Mouse (Mus musculus) MEL (cell line): Measurements from ENCODE around the gene Castor1. TPM values are rescaled to one million over a fixed set of nuclear protein-coding genes. Genes with fewer than 3 reads are reported as not detected.
A peak's percentile ranks its signal among the peaks of the same experiment; 100 is the strongest.

ENCODE experiments used
- DNase-seq: peaks from one replicate; pipeline ENCODE4 v3.0.0; 2011; ENCODE audit warnings: low read depth, low spot score
- H3K27ac ChIP-seq: 2 replicates; pipeline ENCODE4 v1.5.1; 2012; ENCODE audit warnings: low read depth, mild to moderate bottlenecking, control low read depth, low read length, moderate library complexity; ENCODE audit not compliant: control insufficient read depth
- H3K27me3 ChIP-seq, 2 experiments: fragments of 150-350 bp in 1 of 2; sonication (generic) in 1 of 2; 2 replicates each; pipeline ENCODE4 v1.6.1; 2012; ENCODE audit warnings: low read length in 2 of 2, mild to moderate bottlenecking in 2 of 2, improper control_type of control experiment in 1 of 2, moderate library complexity in 1 of 2; ENCODE audit not compliant: insufficient read depth in 2 of 2, control insufficient read depth in 1 of 2
- H3K36me3 ChIP-seq, 2 experiments: 2 replicates each; pipeline ENCODE4 v1.6.1; 2012 to 2014; ENCODE audit warnings: low read length in 2 of 2, improper control_type of control experiment in 1 of 2, inconsistent platforms in 1 of 2, mild to moderate bottlenecking in 1 of 2; ENCODE audit not compliant: insufficient read depth in 2 of 2, control insufficient read depth in 1 of 2
- H3K4me1 ChIP-seq, 2 experiments: fragments of 150-350 bp in 1 of 2; sonication (generic) in 1 of 2; 2 replicates each; pipeline ENCODE4 v1.6.1; 2012; ENCODE audit warnings: low read length in 2 of 2, improper control_type of control experiment in 1 of 2, mild to moderate bottlenecking in 1 of 2; ENCODE audit not compliant: insufficient read depth in 2 of 2, control insufficient read depth in 1 of 2
- H3K4me3 ChIP-seq, 2 experiments: fragments of 150-350 bp in 1 of 2; sonication (generic) in 1 of 2; 2 replicates each; pipeline ENCODE4 v1.5.1; 2012; ENCODE audit warnings: low read depth in 2 of 2, low read length in 2 of 2, mild to moderate bottlenecking in 2 of 2, moderate library complexity in 2 of 2, control low read depth in 1 of 2, improper control_type of control experiment in 1 of 2; ENCODE audit not compliant: control insufficient read depth in 1 of 2, insufficient read depth in 1 of 2
- H3K79me2 ChIP-seq: 2 replicates; pipeline ENCODE4 v1.6.1; 2012; ENCODE audit warnings: mild to moderate bottlenecking, low read length, moderate library complexity; ENCODE audit not compliant: control insufficient read depth, poor library complexity, insufficient read depth
- H3K9ac ChIP-seq: 2 replicates; pipeline ENCODE4 v1.6.1; 2012; ENCODE audit warnings: low read depth, mild to moderate bottlenecking, control low read depth, low read length, moderate library complexity; ENCODE audit not compliant: control insufficient read depth, poor library complexity, severe bottlenecking
- H3K9me3 ChIP-seq: fragments of 150-350 bp; sonication (generic); replicated peaks from 2 replicates; pipeline ENCODE4 v1.6.1; 2012; ENCODE audit warnings: mild to moderate bottlenecking, low read length, improper control_type of control experiment, moderate library complexity; ENCODE audit not compliant: insufficient read depth
- BHLHE40 ChIP-seq: IDR thresholded peaks from 2 replicates; pipeline ENCODE4 v1.6.1; 2012; ENCODE audit warnings: low read depth, mild to moderate bottlenecking, inconsistent platforms, low read length, improper control_type of control experiment, borderline replicate concordance
- CHD2 ChIP-seq: IDR thresholded peaks from 2 replicates; pipeline ENCODE4 v1.6.1; 2011; ENCODE audit warnings: low read length, improper control_type of control experiment
- CTCF ChIP-seq, 3 experiments: IDR thresholded peaks in 2 of 3; conservative IDR thresholded peaks in 1 of 3; 2 replicates each; pipeline ENCODE4 v1.5.1; 2011 to 2012; ENCODE audit warnings: low read length in 3 of 3, low read depth in 2 of 3, mild to moderate bottlenecking in 2 of 3, improper control_type of control experiment in 1 of 3, inconsistent platforms in 1 of 3, mixed read lengths in 1 of 3, moderate library complexity in 1 of 3; ENCODE audit not compliant: control insufficient read depth in 1 of 3, insufficient read depth in 1 of 3, poor library complexity in 1 of 3, severe bottlenecking in 1 of 3
- ELF1 ChIP-seq: IDR thresholded peaks from 2 replicates; pipeline ENCODE4 v1.6.1; 2014; ENCODE audit warnings: low read depth, mild to moderate bottlenecking, inconsistent platforms, low read length, improper control_type of control experiment, moderate library complexity
- EP300 ChIP-seq, 2 experiments: IDR thresholded peaks; 2 replicates each; pipeline ENCODE4 v1.6.1; 2011; ENCODE audit warnings: improper control_type of control experiment in 2 of 2, low read length in 2 of 2, low read depth in 1 of 2, mild to moderate bottlenecking in 1 of 2
- ETS1 ChIP-seq: IDR thresholded peaks from 2 replicates; pipeline ENCODE4 v1.6.1; 2012; ENCODE audit warnings: low read depth, mild to moderate bottlenecking, inconsistent platforms, low read length, improper control_type of control experiment, moderate library complexity
- GABPA ChIP-seq: IDR thresholded peaks from 2 replicates; pipeline ENCODE4 v1.6.1; 2012; ENCODE audit warnings: low read depth, mild to moderate bottlenecking, inconsistent platforms, low read length, improper control_type of control experiment, moderate library complexity
- GATA1 ChIP-seq: IDR thresholded peaks from 2 replicates; pipeline ENCODE4 v1.6.1; 2011; ENCODE audit warnings: low read depth, low read length, improper control_type of control experiment
- HCFC1 ChIP-seq: IDR thresholded peaks from 2 replicates; pipeline ENCODE4 v1.6.1; 2012; ENCODE audit warnings: low read depth, mild to moderate bottlenecking, inconsistent platforms, low read length, improper control_type of control experiment, moderate library complexity
- KAT2A ChIP-seq: conservative IDR thresholded peaks from 2 replicates; pipeline ENCODE4 v1.6.1; 2012; ENCODE audit warnings: low read depth, low read length, improper control_type of control experiment, inconsistent platforms
- MAFK ChIP-seq: IDR thresholded peaks from 2 replicates; pipeline ENCODE4 v1.6.1; 2011; ENCODE audit warnings: low read depth, mild to moderate bottlenecking, low read length, improper control_type of control experiment, borderline replicate concordance
- MAX ChIP-seq: IDR thresholded peaks from 2 replicates; pipeline ENCODE4 v1.6.1; 2011; ENCODE audit warnings: low read length, improper control_type of control experiment
- MAZ ChIP-seq: IDR thresholded peaks from 2 replicates; pipeline ENCODE4 v1.6.1; 2012; ENCODE audit warnings: low read depth, mild to moderate bottlenecking, inconsistent platforms, low read length, improper control_type of control experiment
- MYC ChIP-seq: IDR thresholded peaks from 2 replicates; pipeline ENCODE4 v1.6.1; 2011; ENCODE audit warnings: low read depth, mild to moderate bottlenecking, low read length, improper control_type of control experiment, moderate library complexity
- NELFE ChIP-seq: IDR thresholded peaks from 2 replicates; pipeline ENCODE4 v1.6.1; 2011; ENCODE audit warnings: low read depth, low read length, improper control_type of control experiment
- POLR2A ChIP-seq, 2 experiments: IDR thresholded peaks; 2 replicates each; pipeline ENCODE4 v1.6.1; 2011 to 2012; ENCODE audit warnings: low read length in 2 of 2, mild to moderate bottlenecking in 2 of 2, control low read depth in 1 of 2, improper control_type of control experiment in 1 of 2, low read depth in 1 of 2, moderate library complexity in 1 of 2; ENCODE audit not compliant: control insufficient read depth in 1 of 2, insufficient read depth in 1 of 2, poor library complexity in 1 of 2
- RAD21 ChIP-seq: IDR thresholded peaks from 2 replicates; pipeline ENCODE4 v1.6.1; 2011; ENCODE audit warnings: mild to moderate bottlenecking, low read depth, low read length, improper control_type of control experiment
- RCOR1 ChIP-seq: IDR thresholded peaks from 2 replicates; pipeline ENCODE4 v1.6.1; 2012; ENCODE audit warnings: low read depth, mild to moderate bottlenecking, inconsistent platforms, low read length, improper control_type of control experiment
- SIN3A ChIP-seq: IDR thresholded peaks from 2 replicates; pipeline ENCODE4 v1.6.1; 2012; ENCODE audit warnings: low read length, improper control_type of control experiment, inconsistent platforms
- SMC3 ChIP-seq: IDR thresholded peaks from 2 replicates; pipeline ENCODE4 v1.6.1; 2011; ENCODE audit warnings: low read depth, low read length, improper control_type of control experiment
- TAL1 ChIP-seq: IDR thresholded peaks from 2 replicates; pipeline ENCODE4 v1.6.1; 2012; ENCODE audit warnings: mild to moderate bottlenecking, inconsistent platforms, low read length, moderate library complexity, mixed read lengths
- TBP ChIP-seq: IDR thresholded peaks from 2 replicates; pipeline ENCODE4 v1.8.0; 2011; ENCODE audit warnings: low read depth, low read length, improper control_type of control experiment
- TCF12 ChIP-seq: IDR thresholded peaks from 2 replicates; pipeline ENCODE4 v1.6.1; 2014; ENCODE audit warnings: low read depth, mild to moderate bottlenecking, inconsistent platforms, low read length, improper control_type of control experiment, moderate library complexity
- ZC3H11A ChIP-seq: IDR thresholded peaks from 2 replicates; pipeline ENCODE4 v1.6.1; 2012; ENCODE audit warnings: low read depth, mild to moderate bottlenecking, inconsistent platforms, low read length, improper control_type of control experiment
- ZNF384 ChIP-seq: IDR thresholded peaks from 2 replicates; pipeline ENCODE4 v1.6.1; 2012; ENCODE audit warnings: low read depth, mild to moderate bottlenecking, inconsistent platforms, low read length, improper control_type of control experiment
- polyA plus RNA-seq, 2 experiments: library from polyadenylated mRNA; stranded (reverse) in 1 of 2; unstranded in 1 of 2; fragments of >175 nt in 1 of 2; fragments of >200 nt in 1 of 2; gene quantifications; 2 replicates each; pipeline versions ENCODE4 v1.2.1 to v1.2.4; 2012; ENCODE audit warnings: low replicate concordance in 2 of 2, low read depth in 1 of 2; ENCODE audit not compliant: insufficient read length in 2 of 2, insufficient read depth in 1 of 2, missing spikeins in 1 of 2
- total RNA-seq: library from RNA; depleted of rRNA; stranded (reverse); fragments of 300-350 nt; gene quantifications from 2 replicates; pipeline ENCODE4 v1.2.3, GENCODE M21; 2012

The Castor1 gene
- total and polyA plus RNA-seq, 3 experiments, result 6.6 to 11.8 TPM; not detected in 1

GRCm38 (mm10) chr11:4206563-4206962 is 11.5 kb upstream of the Castor1 start:
- peak; percentile 94 for DNase-seq

GRCm38 (mm10) chr11:4207655-4208054 is 10.4 kb upstream of the Castor1 start:
- DNase-seq, result no peak
- Histone ChIP-seq H3K36me3 (peaks cover 2 to 26% of the 10 kb centered on the region in 2 experiments), H3K4me3 (no peak overlapping the region), H3K27ac (no peak overlapping the region), H3K4me1 (peaks cover 20 to 30% of the 10 kb centered on the region in 2 experiments), H3K27me3 (no peaks in the 10 kb centered on the region), H3K9ac (no peak overlapping the region), H3K9me3 (no peaks in the 10 kb centered on the region), H3K79me2 (no peaks in the 10 kb centered on the region)
- TF ChIP-seq TAL1, result no peak
- TF ChIP-seq ZC3H11A, result no peak
- TF ChIP-seq MAFK, result no peak
- TF ChIP-seq GABPA, result no peak
- TF ChIP-seq SMC3, result no peak
- TF ChIP-seq MAX, result no peak

More at GRCm38 (mm10) chr11:4206563-4206962, 11.5 kb upstream of the Castor1 start:
- no peaks in the 10 kb centered on the region for H3K27me3 ChIP-seq
- TF ChIP-seq HCFC1, result peak; percentile 58
- TF ChIP-seq BHLHE40, result peak; percentile 65; the same call in 1 of the 2 replicates
- TF ChIP-seq MAZ, result no peak
- TF ChIP-seq GATA1, result peak; percentile 91
- peak in 2 of 3 experiments; percentile 3 to 8; a peak in 1 of 6 replicates for TF ChIP-seq CTCF (IDR thresholded peaks at IDR 0.05 in 2 of 3, conservative IDR thresholded peaks at IDR 0.05 in 1 of 3; ENCODE audit: control insufficient read depth in 1 of 3, insufficient read depth in 1 of 3, low read depth in 2 of 3, low read length in 3 of 3, poor library complexity in 1 of 3, severe bottlenecking in 1 of 3)
- no peak for TF ChIP-seq ZNF384
- no peak for TF ChIP-seq NELFE
- 0 out of 2 replicates have a peak, but pooled peaks have one; percentile 18 for TF ChIP-seq SMC3
- TF ChIP-seq EP300 (IDR thresholded peaks at IDR 0.05; ENCODE audit: low read depth in 1 of 2, low read length in 2 of 2), result peak; percentile 74 to 87
- TF ChIP-seq POLR2A (IDR thresholded peaks at IDR 0.05; ENCODE audit: control insufficient read depth in 1 of 2, insufficient read depth in 1 of 2, low read depth in 1 of 2, low read length in 2 of 2, poor library complexity in 1 of 2), result peak in 1 of 2 experiments; percentile 47; a peak in 2 of 4 replicates
- TF ChIP-seq TBP, result peak; percentile 76
- TF ChIP-seq MAX, result peak; percentile 85
- peak; percentile 60; the same call in 1 of the 2 replicates for TF ChIP-seq SIN3A
- TF ChIP-seq KAT2A, result no peak
- no peak for TF ChIP-seq RAD21
- peak; percentile 74 for TF ChIP-seq MYC
- peak; percentile 78 for TF ChIP-seq ELF1
- TF ChIP-seq ETS1, result peak; percentile 70
- TF ChIP-seq RCOR1, result peak; percentile 65; the same call in 1 of the 2 replicates
- TF ChIP-seq TAL1, result peak; percentile 49
- peak; percentile 61 for TF ChIP-seq TCF12
- TF ChIP-seq CHD2, result no peak; the same call in 1 of the 2 replicates
- TF ChIP-seq, all 39 proteins: peak for 16
- Histone ChIP-seq H3K4me1 (peaks cover 22 to 30% of the 10 kb centered on the region in 2 experiments), H3K79me2 (no peaks in the 10 kb centered on the region), H3K36me3 (peaks cover 2 to 31% of the 10 kb centered on the region in 2 experiments), H3K9ac (0 out of 2 replicates have a peak overlapping the region, but pooled peaks have one; percentile 14), H3K4me3 (no peak overlapping the region), H3K27ac (peak overlapping the region; percentile 57), H3K9me3 (no peaks in the 10 kb centered on the region)
